Mouse (Mus musculus) stomach, postnatal 0 days (tissue): ENCODE data around the gene Ntn1. TPM values are rescaled to one million over a fixed set of nuclear protein-coding genes. Genes with fewer than 3 reads are reported as not detected.

Source experiments
- ATAC-seq: fragments of 200-750 bp; cut with Nextera tagmentation; 2 replicates; pipeline ENCODE4 v1.8.0; 2017; ENCODE audit not compliant: low FRiP score, low TSS enrichment
- DNase-seq: peaks from one replicate; pipeline ENCODE4 v3.0.0-alpha.2; 2016; ENCODE audit warnings: low spot score
- H3K27ac ChIP-seq: fragments of 300-500 bp; sonication (generic); replicated peaks from 2 replicates; pipeline ENCODE4 v1.5.1; 2014; ENCODE audit warnings: mild to moderate bottlenecking, control low read depth
- H3K27me3 ChIP-seq: fragments of 300-500 bp; sonication (generic); 2 replicates; pipeline ENCODE4 v1.6.1; 2014; ENCODE audit warnings: low read length; ENCODE audit not compliant: control insufficient read depth, insufficient read depth
- H3K36me3 ChIP-seq: fragments of 300-500 bp; sonication (generic); 2 replicates; pipeline ENCODE4 v1.6.1; 2014; ENCODE audit warnings: low read length, mixed read lengths; ENCODE audit not compliant: control insufficient read depth, insufficient read depth
- H3K4me1 ChIP-seq: fragments of 300-500 bp; sonication (generic); replicated peaks from 2 replicates; pipeline ENCODE4 v1.6.1; 2014; ENCODE audit warnings: antibody characterized with exemption; ENCODE audit not compliant: control insufficient read depth, insufficient read depth
- H3K4me2 ChIP-seq: fragments of 300-500 bp; sonication (generic); replicated peaks from 2 replicates; pipeline ENCODE4 v1.6.1; 2014; ENCODE audit warnings: low read depth, mild to moderate bottlenecking, control low read depth, moderate library complexity
- H3K4me3 ChIP-seq: fragments of 300-500 bp; sonication (generic); 2 replicates; pipeline ENCODE4 v1.5.1; 2014; ENCODE audit warnings: low read depth, low read length, control low read depth
- H3K9ac ChIP-seq: fragments of 300-500 bp; sonication (generic); 2 replicates; pipeline ENCODE4 v1.6.1; 2014; ENCODE audit warnings: mild to moderate bottlenecking, low read length, control low read depth, mixed read lengths
- H3K9me3 ChIP-seq: fragments of 300-500 bp; sonication (generic); 2 replicates; pipeline ENCODE4 v1.6.1; 2016; ENCODE audit warnings: low read length; ENCODE audit not compliant: control insufficient read depth
- CTCF ChIP-seq: IDR thresholded peaks from 2 replicates; pipeline ENCODE4 v1.5.1; 2016; ENCODE audit warnings: antibody characterized with exemption, low read depth, mild to moderate bottlenecking, moderate library complexity
- EP300 ChIP-seq: optimal IDR thresholded peaks from 2 replicates; pipeline ENCODE3; 2016; ENCODE audit warnings: antibody characterized with exemption
- WGBS: fragments of 180-500 bp; shearing (Covaris S2); extraction: QIAGEN DNeasy Blood & Tissue Kit; methylation state at CpG from one replicate; pipeline ENCODE4 v1.1.7; 2014; 5-methylcytosine and 5-hydroxymethylcytosine counted together
- polyA plus RNA-seq: library from polyadenylated mRNA; unstranded; fragments of >200 nt; fragmentation: Nextera tagmentation; extraction: Ambion mirVana; gene quantifications from 2 replicates; pipeline ENCODE4 v1.2.1, GENCODE M21; 2015

The Ntn1 gene
- polyA plus RNA-seq, 1 experiment from 2014 or later, result 7.4 TPM

GRCm38 (mm10) chr11:68394749-68395148 lies 5.9 kb downstream of the Ntn1 start:
- no peak for TF ChIP-seq EP300
- TF ChIP-seq CTCF, result no peak
- Histone ChIP-seq H3K4me3 (no peak overlapping the region), H3K4me1 (no peaks in the 10 kb centered on the region), H3K9me3 (no peaks in the 10 kb centered on the region), H3K36me3 (no peaks in the 10 kb centered on the region), H3K27ac (no peak overlapping the region), H3K4me2 (no peak overlapping the region), H3K9ac (no peak overlapping the region), H3K27me3 (0 out of 2 replicates have a peak, but pooled peaks cover 3% of the 10 kb centered on the region)
- WGBS, result 46% methylated on average over 4 of the region's 4 CpGs
- DNase-seq (no peak), ATAC-seq (0 out of 2 replicates have a peak, but pooled peaks have one; percentile 4)

- 70% methylated on average over 2 of the region's 2 CpGs for WGBS
- H3K27me3 ChIP-seq, result 0 out of 2 replicates have a peak, but pooled peaks cover 3% of the 10 kb centered on the region
- H3K4me2 ChIP-seq, result no peak overlapping the region
- H3K4me3 ChIP-seq, result no peak overlapping the region
- TF ChIP-seq EP300 (no peak), CTCF (no peak)
- no peaks in the 10 kb centered on the region for H3K36me3 ChIP-seq
- H3K9ac ChIP-seq, result no peak overlapping the region
- H3K9me3 ChIP-seq, result no peaks in the 10 kb centered on the region
- H3K4me1 ChIP-seq, result no peaks in the 10 kb centered on the region
- DNase-seq (no peak), ATAC-seq (no peak)
- no peak overlapping the region for H3K27ac ChIP-seq
Observed at GRCm38 (mm10) chr11:68393897-68394490, 6.6 kb downstream of the Ntn1 start.

GRCm38 (mm10) chr11:68390381-68391287 lies 10.0 kb downstream of the Ntn1 start:
- Histone ChIP-seq H3K4me2 (no peak overlapping the region), H3K36me3 (no peaks in the 10 kb centered on the region), H3K9ac (no peak overlapping the region), H3K27ac (no peak overlapping the region), H3K4me1 (0 out of 2 replicates have a peak, but pooled peaks cover 3% of the 10 kb centered on the region), H3K4me3 (no peak overlapping the region), H3K27me3 (0 out of 2 replicates have a peak, but pooled peaks cover 3% of the 10 kb centered on the region), H3K9me3 (no peaks in the 10 kb centered on the region)
- no peak for DNase-seq
- ATAC-seq, result no peak
- TF ChIP-seq EP300, result no peak
- no peak for TF ChIP-seq CTCF
- WGBS, result 26% methylated on average over 19 of the region's 19 CpGs

GRCm38 (mm10) chr11:68389621-68390020 lies 11.0 kb downstream of the Ntn1 start:
- TF ChIP-seq CTCF (no peak), EP300 (no peak)
- DNase-seq (no peak), ATAC-seq (no peak)
- H3K4me3 ChIP-seq, result no peak overlapping the region
- no peak overlapping the region for H3K27ac ChIP-seq
- no peak overlapping the region for H3K4me2 ChIP-seq
- peaks cover 5% of the 10 kb centered on the region; the same call in 1 of the 2 replicates for H3K27me3 ChIP-seq
- 41% methylated on average over 8 of the region's 8 CpGs for WGBS
- no peaks in the 10 kb centered on the region for H3K36me3 ChIP-seq
- H3K9me3 ChIP-seq, result no peaks in the 10 kb centered on the region
- H3K9ac ChIP-seq, result no peak overlapping the region
- H3K4me1 ChIP-seq, result 0 out of 2 replicates have a peak, but pooled peaks cover 3% of the 10 kb centered on the region

GRCm38 (mm10) chr11:68388655-68389015 lies 12.0 kb downstream of the Ntn1 start:
- Histone ChIP-seq H3K4me3 (no peak overlapping the region), H3K9ac (no peak overlapping the region), H3K9me3 (no peaks in the 10 kb centered on the region), H3K27ac (no peak overlapping the region), H3K36me3 (no peaks in the 10 kb centered on the region), H3K4me1 (0 out of 2 replicates have a peak, but pooled peaks cover 3% of the 10 kb centered on the region), H3K27me3 (peaks cover 5% of the 10 kb centered on the region; the same call in 1 of the 2 replicates), H3K4me2 (no peak overlapping the region)
- TF ChIP-seq EP300 (no peak), CTCF (no peak)
- DNase-seq (no peak), ATAC-seq (no peak)
- WGBS, result 65% methylated on average over 1 of the region's 1 CpGs
